Mouse (Mus musculus): ENCODE measurements around the gene Irf2bp1. TPM values are rescaled to one million over a fixed set of nuclear protein-coding genes. Genes with fewer than 3 reads are reported as not detected.

Irf2bp1 gene
- polyA plus RNA-seq, 1 experiment = 39.4 TPM

DNA sequence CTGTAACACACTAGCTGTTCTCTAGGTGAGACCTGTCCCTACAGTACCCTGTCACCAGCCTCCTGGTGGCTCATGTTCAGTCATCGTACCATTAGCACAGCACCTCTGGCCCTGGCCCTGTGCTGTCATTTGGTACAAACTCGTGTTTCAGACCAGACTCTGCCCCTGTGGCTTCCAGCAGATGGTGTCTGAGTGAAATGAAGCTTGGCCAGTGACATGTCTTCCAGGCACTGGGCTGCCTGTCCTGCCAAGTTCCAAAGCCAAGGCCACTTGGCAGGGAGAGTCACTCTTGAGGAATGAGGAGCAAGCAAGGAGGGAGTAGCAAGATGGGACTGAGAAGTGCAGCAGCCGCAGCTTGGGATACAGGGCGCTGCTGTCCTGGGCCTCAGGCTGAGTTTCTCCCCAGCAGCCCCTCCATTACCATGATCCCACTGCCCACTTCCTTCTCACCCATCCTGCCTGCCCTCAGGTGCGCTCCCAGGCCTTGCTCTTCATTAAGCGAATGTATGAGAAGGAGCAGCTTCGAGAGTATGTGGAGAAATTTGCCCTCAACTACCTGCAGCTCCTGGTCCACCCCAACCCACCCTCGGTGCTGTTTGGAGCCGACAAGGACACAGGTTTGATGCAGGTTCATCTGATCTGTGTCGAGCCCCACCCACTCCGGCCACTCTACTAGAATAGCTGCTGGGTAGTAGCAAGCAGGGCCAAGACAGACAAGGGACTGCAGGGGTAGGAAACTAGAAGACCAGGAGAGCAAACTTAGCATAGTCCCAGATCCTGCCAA lies 42.6 kb downstream of the Irf2bp1 start:
- H3K79me2 ChIP-seq (ENCODE audit: control insufficient read depth, insufficient read depth) = no peaks in the 10 kb centered on the region
- peaks cover 36% of the 10 kb centered on the region for H3K36me3 ChIP-seq (ENCODE audit: control insufficient read depth, insufficient read depth)
- H3ac ChIP-seq (ENCODE audit: control insufficient read depth, insufficient read length, low read depth) = no peak overlapping the region
- no peak overlapping the region for H3K4me3 ChIP-seq (ENCODE audit: insufficient read depth, poor library complexity, severe bottlenecking)
- no peaks in the 10 kb centered on the region for H3K79me3 ChIP-seq (ENCODE audit: low read depth)
- no peak for TF ChIP-seq USF1 (IDR thresholded peaks at IDR 0.05; ENCODE audit: low read depth)
- no peak for TF ChIP-seq MYOG (IDR thresholded peaks at IDR 0.05; ENCODE audit: control insufficient read depth, extremely low read depth, insufficient read length)
- TF ChIP-seq MAX (IDR thresholded peaks at IDR 0.05) = no peak
- TF ChIP-seq CTCF (IDR thresholded peaks at IDR 0.05; ENCODE audit: control insufficient read depth, insufficient read depth, insufficient read length) = no peak
- no peak for TF ChIP-seq CEBPB (IDR thresholded peaks at IDR 0.05; ENCODE audit: low read depth)
- TF ChIP-seq FOSL1 (IDR thresholded peaks at IDR 0.05; ENCODE audit: insufficient read depth, low read length, poor library complexity, severe bottlenecking) = no peak
- TF ChIP-seq MYOD1 (IDR thresholded peaks at IDR 0.05; ENCODE audit: control insufficient read depth, insufficient read length, low read depth) = no peak
- H3K27me3 ChIP-seq (ENCODE audit: control insufficient read depth, insufficient read depth, insufficient read length) = no peaks in the 10 kb centered on the region

DNA sequence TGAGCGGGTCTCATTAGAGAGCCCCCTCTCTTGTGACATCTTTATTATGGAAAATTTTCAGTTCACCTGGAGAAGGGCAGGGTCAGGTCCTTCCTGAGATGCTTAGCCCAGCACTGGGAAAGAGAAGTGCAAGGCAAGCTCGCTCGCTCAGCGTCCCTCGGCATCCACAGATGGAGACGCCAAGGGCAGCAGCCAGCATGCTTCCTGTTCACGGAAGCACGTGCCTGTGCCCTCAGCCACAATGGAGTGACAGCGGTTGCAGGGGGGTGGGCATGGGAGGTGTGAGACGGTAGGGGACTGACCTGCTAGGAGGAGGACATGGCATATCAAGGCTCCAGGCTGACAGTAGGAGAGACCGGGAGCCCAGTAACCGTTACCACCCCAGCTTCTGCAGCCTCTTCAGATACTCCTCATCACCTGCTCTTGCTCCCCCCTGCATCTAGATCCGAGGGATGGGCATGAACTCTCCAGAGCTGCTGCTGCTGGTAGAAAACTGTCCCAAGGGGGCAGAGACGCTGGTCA lies 44.2 kb downstream of the Irf2bp1 start:
- no peak overlapping the region for H3ac ChIP-seq (ENCODE audit: control insufficient read depth, insufficient read length, low read depth)
- TF ChIP-seq FOSL1 (IDR thresholded peaks at IDR 0.05; ENCODE audit: insufficient read depth, low read length, poor library complexity, severe bottlenecking) = no peak
- TF ChIP-seq CEBPB (IDR thresholded peaks at IDR 0.05; ENCODE audit: low read depth) = no peak
- no peak for TF ChIP-seq CTCF (IDR thresholded peaks at IDR 0.05; ENCODE audit: control insufficient read depth, insufficient read depth, insufficient read length)
- H3K4me3 ChIP-seq (ENCODE audit: insufficient read depth, poor library complexity, severe bottlenecking) = no peak overlapping the region
- no peaks in the 10 kb centered on the region for H3K79me2 ChIP-seq (ENCODE audit: control insufficient read depth, insufficient read depth)
- H3K36me3 ChIP-seq (ENCODE audit: control insufficient read depth, insufficient read depth) = peaks cover 31% of the 10 kb centered on the region
- H3K79me3 ChIP-seq (ENCODE audit: low read depth) = no peaks in the 10 kb centered on the region
- no peaks in the 10 kb centered on the region for H3K27me3 ChIP-seq (ENCODE audit: control insufficient read depth, insufficient read depth, insufficient read length)

DNA sequence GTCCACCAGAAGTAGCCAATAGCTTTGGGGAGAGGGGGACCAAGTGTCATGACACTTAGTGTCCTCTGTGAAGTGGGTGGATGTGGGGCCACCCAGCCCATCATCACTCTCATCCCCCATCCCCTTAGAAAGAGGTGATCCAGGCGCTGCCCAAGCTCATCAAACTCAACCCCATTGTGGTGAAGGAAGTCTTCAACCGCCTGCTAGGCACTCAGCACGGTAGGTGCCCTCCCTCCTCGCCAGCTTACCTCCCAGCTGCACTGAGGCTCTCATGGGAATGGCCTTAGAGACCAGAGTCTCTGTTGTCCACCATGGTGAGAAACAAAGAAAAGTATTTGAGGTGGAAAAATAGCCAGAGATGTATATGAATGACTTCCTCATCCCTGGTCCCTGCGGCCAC lies 45.4 kb downstream of the Irf2bp1 start:
- Histone ChIP-seq H3K36me3 (ENCODE audit: control insufficient read depth, insufficient read depth) (peaks cover 26% of the 10 kb centered on the region), H3K79me2 (ENCODE audit: control insufficient read depth, insufficient read depth) (no peaks in the 10 kb centered on the region), H3ac (ENCODE audit: control insufficient read depth, insufficient read length, low read depth) (no peak overlapping the region), H3K4me3 (ENCODE audit: insufficient read depth, poor library complexity, severe bottlenecking) (no peak overlapping the region), H3K27me3 (ENCODE audit: control insufficient read depth, insufficient read depth, insufficient read length) (no peaks in the 10 kb centered on the region), H3K79me3 (ENCODE audit: low read depth) (no peaks in the 10 kb centered on the region)
- no peak for TF ChIP-seq USF1 (IDR thresholded peaks at IDR 0.05; ENCODE audit: low read depth)
- no peak for TF ChIP-seq CTCF (IDR thresholded peaks at IDR 0.05; ENCODE audit: control insufficient read depth, insufficient read depth, insufficient read length)
- no peak for TF ChIP-seq CEBPB (IDR thresholded peaks at IDR 0.05; ENCODE audit: low read depth)
- no peak for TF ChIP-seq FOSL1 (IDR thresholded peaks at IDR 0.05; ENCODE audit: insufficient read depth, low read length, poor library complexity, severe bottlenecking)
- TF ChIP-seq MAX (IDR thresholded peaks at IDR 0.05) = no peak
- TF ChIP-seq MYOD1 (IDR thresholded peaks at IDR 0.05; ENCODE audit: control insufficient read depth, insufficient read length, low read depth) = no peak
- no peak for TF ChIP-seq MYOG (IDR thresholded peaks at IDR 0.05; ENCODE audit: control insufficient read depth, extremely low read depth, insufficient read length)

DNA sequence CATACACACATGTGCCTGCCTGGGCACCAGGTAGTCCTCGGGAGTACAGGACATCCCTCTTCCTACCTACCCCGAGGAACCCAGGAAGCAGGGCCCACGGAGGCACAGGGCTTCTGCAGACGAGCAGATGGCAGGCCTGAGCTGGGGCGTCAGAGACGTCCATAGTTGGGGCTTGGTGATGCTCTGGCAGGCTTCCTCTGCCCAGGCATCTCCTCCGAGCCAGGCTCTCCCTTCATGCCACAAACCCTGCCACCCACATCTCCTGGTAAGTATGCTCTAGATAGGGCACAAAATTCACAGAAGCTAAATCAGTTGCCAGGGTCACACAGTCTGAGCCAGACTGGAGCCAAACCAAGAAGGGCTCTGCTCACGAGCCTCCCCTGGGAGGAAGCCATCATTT lies 46.3 kb downstream of the Irf2bp1 start:
- Histone ChIP-seq H3K36me3 (ENCODE audit: control insufficient read depth, insufficient read depth) (peaks cover 22% of the 10 kb centered on the region), H3K79me3 (ENCODE audit: low read depth) (no peaks in the 10 kb centered on the region), H3K4me3 (ENCODE audit: insufficient read depth, poor library complexity, severe bottlenecking) (no peak overlapping the region), H3ac (ENCODE audit: control insufficient read depth, insufficient read length, low read depth) (no peak overlapping the region), H3K79me2 (ENCODE audit: control insufficient read depth, insufficient read depth) (no peaks in the 10 kb centered on the region), H3K27me3 (ENCODE audit: control insufficient read depth, insufficient read depth, insufficient read length) (no peaks in the 10 kb centered on the region)
- TF ChIP-seq USF1 (IDR thresholded peaks at IDR 0.05; ENCODE audit: low read depth) (no peak), MYOG (IDR thresholded peaks at IDR 0.05; ENCODE audit: control insufficient read depth, extremely low read depth, insufficient read length) (no peak), CTCF (IDR thresholded peaks at IDR 0.05; ENCODE audit: control insufficient read depth, insufficient read depth, insufficient read length) (no peak), CEBPB (IDR thresholded peaks at IDR 0.05; ENCODE audit: low read depth) (no peak), MAX (IDR thresholded peaks at IDR 0.05) (no peak), FOSL1 (IDR thresholded peaks at IDR 0.05; ENCODE audit: insufficient read depth, low read length, poor library complexity, severe bottlenecking) (no peak), MYOD1 (IDR thresholded peaks at IDR 0.05; ENCODE audit: control insufficient read depth, insufficient read length, low read depth) (no peak)

DNA sequence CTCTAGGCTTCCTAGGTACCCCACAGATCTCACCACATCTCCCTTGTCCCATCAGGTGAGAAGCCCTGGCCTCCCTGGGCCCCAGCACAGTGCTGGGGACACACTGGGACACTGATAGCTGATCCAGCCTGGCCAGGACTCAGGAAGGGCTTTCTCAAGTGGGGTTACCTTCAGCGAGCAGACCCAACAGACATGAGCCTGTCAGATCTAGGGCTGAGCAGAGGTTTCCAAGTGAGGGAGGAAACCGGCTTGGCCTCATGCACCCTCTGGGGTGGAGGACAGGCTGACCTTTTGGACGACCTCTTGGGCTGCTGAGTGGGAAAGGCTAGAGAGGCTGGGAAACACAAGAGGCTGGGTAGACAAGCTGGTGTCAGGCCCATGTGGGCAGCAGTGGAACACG lies 47.3 kb downstream of the Irf2bp1 start:
- Histone ChIP-seq H3K27me3 (ENCODE audit: control insufficient read depth, insufficient read depth, insufficient read length) (no peaks in the 10 kb centered on the region), H3K79me2 (ENCODE audit: control insufficient read depth, insufficient read depth) (no peaks in the 10 kb centered on the region), H3ac (ENCODE audit: control insufficient read depth, insufficient read length, low read depth) (no peak overlapping the region), H3K36me3 (ENCODE audit: control insufficient read depth, insufficient read depth) (peaks cover 22% of the 10 kb centered on the region), H3K79me3 (ENCODE audit: low read depth) (no peaks in the 10 kb centered on the region), H3K4me3 (ENCODE audit: insufficient read depth, poor library complexity, severe bottlenecking) (no peak overlapping the region)
- no peak for TF ChIP-seq MYOG (IDR thresholded peaks at IDR 0.05; ENCODE audit: control insufficient read depth, extremely low read depth, insufficient read length)
- no peak for TF ChIP-seq MAX (IDR thresholded peaks at IDR 0.05)
- no peak for TF ChIP-seq CTCF (IDR thresholded peaks at IDR 0.05; ENCODE audit: control insufficient read depth, insufficient read depth, insufficient read length)
